Mouse (Mus musculus): Measurements from ENCODE around the gene Pik3c2g. TPM values are rescaled to one million over a fixed set of nuclear protein-coding genes. Genes with fewer than 3 reads are reported as not detected.

Pik3c2g gene
- polyA plus RNA-seq, 2 experiments from 2014 or later, result not detected

DNA sequence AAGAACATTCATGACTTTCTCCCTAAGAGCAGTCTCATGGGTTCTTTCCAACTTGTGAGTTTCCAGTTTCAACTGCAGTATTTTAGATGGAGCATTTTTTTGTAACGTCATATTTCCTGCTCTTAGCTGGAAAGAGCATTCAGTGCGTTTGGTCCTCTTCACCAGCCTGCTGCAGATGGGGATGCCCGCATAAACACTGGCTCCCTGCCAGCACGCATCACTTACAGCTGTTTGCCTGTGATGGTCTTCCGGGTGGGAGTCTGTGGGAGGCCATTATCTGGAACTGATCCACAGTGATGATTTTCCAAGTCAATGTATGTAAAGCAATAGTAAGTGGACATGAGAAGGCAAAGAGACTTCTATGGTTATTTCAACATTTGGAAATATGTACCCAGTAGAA is 151.3 kb downstream of the Pik3c2g start:
- no peak for ATAC-seq

GRCm38 (mm10) chr6:139742693-139743432 is 155.8 kb downstream of the Pik3c2g start:
- ATAC-seq, result no peak

GRCm38 (mm10) chr6:139746758-139747479 is 159.9 kb downstream of the Pik3c2g start:
- no peak for ATAC-seq

- ATAC-seq, result no peak
Measured at GRCm38 (mm10) chr6:139748091-139748771, 161.2 kb downstream of the Pik3c2g start.

DNA sequence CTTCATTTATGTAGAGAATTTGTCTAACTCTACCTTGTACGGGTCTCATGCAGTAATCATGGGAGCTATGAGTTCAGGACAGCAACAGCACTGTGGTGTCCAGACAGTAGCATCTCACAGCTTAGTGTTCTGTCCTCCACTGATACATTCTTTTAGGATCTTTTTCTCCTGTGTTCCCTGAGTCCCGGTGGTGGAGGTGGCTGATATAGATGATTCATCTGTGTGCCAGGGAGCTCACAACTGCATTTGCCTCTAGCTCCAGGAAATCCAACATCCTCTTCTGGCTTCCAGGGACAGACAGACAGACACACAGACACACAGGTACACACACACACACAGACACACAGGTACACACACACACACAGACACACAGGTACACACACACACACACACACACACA is 163.6 kb downstream of the Pik3c2g start:
- ATAC-seq, result no peak

GRCm38 (mm10) chr6:139751022-139751421 is 164.0 kb downstream of the Pik3c2g start:
- no peak for ATAC-seq

- no peak for ATAC-seq
Measured at GRCm38 (mm10) chr6:139757876-139758275, 170.9 kb downstream of the Pik3c2g start.

DNA sequence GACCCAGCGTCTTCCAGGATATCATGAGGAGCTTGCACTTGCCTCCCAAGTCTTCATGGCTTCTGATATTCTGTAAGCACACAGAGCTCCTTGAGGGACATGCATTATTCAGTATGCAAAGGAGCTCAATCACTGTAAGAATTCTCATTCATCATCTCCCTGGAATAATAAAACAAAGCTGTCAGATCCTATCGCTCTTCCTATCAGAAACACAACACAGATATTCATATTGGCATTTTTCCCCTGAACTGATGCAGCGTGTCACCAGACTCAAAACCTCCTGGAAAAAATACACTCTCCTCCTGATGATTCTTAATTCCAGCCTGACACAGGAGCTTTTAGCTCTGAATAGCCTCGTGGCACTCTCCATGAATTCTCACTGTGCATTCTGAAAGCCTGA is 174.0 kb downstream of the Pik3c2g start:
- no peak for ATAC-seq

- no peak for ATAC-seq
Measured at GRCm38 (mm10) chr6:139764398-139764797, 177.4 kb downstream of the Pik3c2g start.

DNA sequence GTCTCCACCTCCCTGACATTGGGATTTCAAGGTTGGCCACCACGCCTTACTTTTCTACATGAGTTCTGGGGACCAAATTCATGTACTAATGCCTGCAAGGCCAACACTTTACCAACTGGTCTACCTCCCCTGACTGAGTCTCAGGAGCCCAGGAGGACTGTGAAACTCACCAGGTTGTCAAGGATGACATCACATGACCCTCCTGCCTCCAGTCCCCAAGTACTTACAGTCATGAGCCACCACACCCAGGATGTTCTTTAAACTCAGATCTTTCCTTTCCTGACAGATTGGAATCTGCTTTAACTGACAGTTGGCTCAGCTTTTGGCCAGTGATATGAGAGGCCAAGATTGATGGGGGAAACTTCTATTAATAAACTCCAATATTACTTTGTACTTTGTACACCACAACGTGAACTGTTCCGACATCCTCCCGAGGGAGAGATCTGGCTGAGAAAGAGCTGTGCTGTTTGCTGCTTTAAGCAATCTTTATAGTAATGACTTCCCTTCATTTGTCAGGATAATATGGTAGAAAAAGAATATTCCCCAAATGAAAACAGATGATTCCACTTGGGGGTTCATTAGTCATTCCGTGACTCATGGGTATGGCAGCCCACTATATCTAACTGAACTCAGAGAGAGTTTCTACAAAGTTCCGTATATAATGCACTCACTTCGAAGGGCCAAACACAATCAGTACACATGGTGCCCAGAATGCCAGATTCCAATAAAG is 182.9 kb downstream of the Pik3c2g start:
- ATAC-seq, result no peak

DNA sequence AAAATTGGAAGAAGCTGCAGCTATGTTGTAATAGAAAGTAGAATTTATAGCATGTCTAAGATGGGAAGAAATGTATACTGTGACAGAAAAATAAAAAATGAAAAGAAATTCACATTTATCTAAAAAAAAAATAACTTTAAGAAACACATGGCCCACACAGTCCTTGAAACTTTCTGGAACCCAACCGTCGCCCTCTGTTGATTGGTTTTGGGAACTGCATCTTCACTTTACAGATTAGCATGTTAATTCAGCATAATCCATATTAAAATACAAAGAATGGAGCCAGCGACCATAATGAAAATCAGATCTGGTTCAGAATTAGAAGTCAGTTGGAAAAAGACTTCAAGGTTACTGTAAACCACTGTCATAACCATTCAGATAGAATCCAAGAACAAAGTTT is 183.5 kb downstream of the Pik3c2g start:
- ATAC-seq, result no peak

- no peak for ATAC-seq
Measured at GRCm38 (mm10) chr6:139777576-139778282, 190.7 kb downstream of the Pik3c2g start.

- no peak for ATAC-seq
Measured at GRCm38 (mm10) chr6:139780028-139780427, 193.0 kb downstream of the Pik3c2g start.

GRCm38 (mm10) chr6:139789479-139789878 is 202.5 kb downstream of the Pik3c2g start:
- ATAC-seq, result no peak

- no peak for ATAC-seq
Measured at GRCm38 (mm10) chr6:139799541-139800226, 212.7 kb downstream of the Pik3c2g start.

- ATAC-seq, result no peak
Measured at GRCm38 (mm10) chr6:139821916-139822315, 234.9 kb downstream of the Pik3c2g start.

- no peak for ATAC-seq
Measured at GRCm38 (mm10) chr6:139838239-139838638, 251.2 kb downstream of the Pik3c2g start.

DNA sequence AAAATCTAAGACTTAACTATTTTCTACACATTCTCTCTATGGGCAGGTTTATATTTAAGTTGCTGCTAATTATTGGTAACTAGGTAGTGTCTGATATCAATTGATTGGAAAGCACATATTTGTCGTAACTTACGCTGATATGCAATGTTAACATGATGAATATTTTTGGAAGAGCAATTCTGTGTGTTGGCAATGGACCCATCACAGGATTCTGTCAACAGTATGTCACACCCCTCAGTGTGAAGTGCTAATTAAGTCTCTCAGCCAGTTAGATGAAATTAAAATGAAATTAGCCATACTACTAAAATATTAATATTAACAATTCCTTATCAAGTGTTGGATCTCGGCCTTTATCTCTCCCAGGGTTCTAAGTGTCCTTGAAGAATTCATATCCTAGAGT is 251.7 kb downstream of the Pik3c2g start:
- ATAC-seq, result no peak

DNA sequence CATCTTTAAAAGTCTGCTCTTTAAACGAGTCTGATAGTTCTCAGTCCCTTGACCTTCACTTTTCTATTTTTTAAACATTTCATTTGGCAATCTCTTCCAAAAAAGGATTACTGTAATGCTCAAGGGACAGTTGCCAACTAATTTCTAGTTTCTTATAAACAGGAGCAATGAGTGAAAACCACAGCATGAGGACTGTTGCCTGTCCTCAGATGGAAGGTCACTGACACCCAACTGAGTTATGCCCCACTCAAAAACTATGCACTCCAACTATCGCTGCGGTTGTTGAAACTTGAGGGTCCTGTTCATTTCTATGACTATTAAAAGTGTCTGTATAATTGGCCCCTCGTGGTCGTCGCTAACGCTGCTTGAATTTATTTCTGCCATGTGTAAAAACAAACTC is 252.9 kb downstream of the Pik3c2g start:
- ATAC-seq, result no peak

GRCm38 (mm10) chr6:139841272-139841671 is 254.3 kb downstream of the Pik3c2g start:
- no peak for ATAC-seq

DNA sequence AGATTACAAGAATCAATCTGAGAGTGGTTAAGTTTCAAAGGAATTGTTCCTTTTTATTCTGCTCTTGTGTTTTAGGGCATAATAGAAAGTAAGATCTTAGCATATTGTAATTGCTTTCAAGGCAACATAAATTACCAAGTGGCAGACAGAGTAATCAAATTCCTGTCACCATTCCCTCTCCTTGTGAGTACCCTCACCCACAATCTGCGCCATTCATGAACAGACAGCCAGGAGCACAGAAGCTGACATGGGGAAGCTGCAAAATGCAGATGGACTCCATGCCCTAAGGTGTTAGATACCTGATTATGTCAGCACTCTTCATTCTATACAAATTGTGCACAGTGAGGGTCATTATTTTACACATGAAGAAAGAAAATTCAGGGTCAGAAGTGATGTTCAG is 255.6 kb downstream of the Pik3c2g start:
- no peak for ATAC-seq

- no peak for ATAC-seq
Measured at GRCm38 (mm10) chr6:139843531-139843930, 256.5 kb downstream of the Pik3c2g start.
